Mouse (Mus musculus): Measurements from ENCODE around the gene Ptprd. TPM values are rescaled to one million over a fixed set of nuclear protein-coding genes. Genes with fewer than 3 reads are reported as not detected.

The Ptprd gene
- polyA plus RNA-seq, 1 experiment from 2014 or later, result 51.4 TPM

DNA sequence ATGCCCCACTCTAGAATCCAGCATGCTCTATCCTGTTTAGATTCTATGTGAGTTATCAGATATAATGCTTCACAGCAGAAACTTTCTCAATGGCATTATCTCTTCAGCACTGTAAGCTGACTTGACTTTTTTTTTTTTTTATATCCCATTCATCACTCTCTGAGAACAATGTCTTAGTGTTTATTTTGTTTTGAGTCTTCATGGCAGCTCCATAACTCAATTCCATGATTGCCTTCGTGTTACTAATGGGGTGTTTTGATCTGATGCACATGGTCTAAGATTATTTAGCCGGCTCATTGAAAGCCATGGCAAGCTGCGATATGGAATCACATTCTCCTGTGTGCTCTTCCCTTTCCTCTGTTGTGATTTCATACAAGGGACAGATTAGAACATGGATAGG is 1555.0 kb downstream of the Ptprd start:
- ATAC-seq, result no peak
- H3K4me2 ChIP-seq (replicated peaks), result no peak overlapping the region
- 89% methylated on average over 3 of the region's 3 CpGs for WGBS
- no peaks in the 10 kb centered on the region for H3K4me1 ChIP-seq (replicated peaks)
- H3K4me3 ChIP-seq (replicated peaks), result no peak overlapping the region
- H3K27ac ChIP-seq, result no peak overlapping the region
- H3K9ac ChIP-seq (replicated peaks), result no peak overlapping the region
- no peaks in the 10 kb centered on the region for H3K9me3 ChIP-seq
- no peaks in the 10 kb centered on the region for H3K27me3 ChIP-seq
- no peaks in the 10 kb centered on the region for H3K36me3 ChIP-seq

GRCm38 (mm10) chr4:76652971-76653370 is 1558.8 kb downstream of the Ptprd start:
- no peaks in the 10 kb centered on the region for H3K36me3 ChIP-seq
- 95% methylated on average over 2 of the region's 2 CpGs for WGBS

DNA sequence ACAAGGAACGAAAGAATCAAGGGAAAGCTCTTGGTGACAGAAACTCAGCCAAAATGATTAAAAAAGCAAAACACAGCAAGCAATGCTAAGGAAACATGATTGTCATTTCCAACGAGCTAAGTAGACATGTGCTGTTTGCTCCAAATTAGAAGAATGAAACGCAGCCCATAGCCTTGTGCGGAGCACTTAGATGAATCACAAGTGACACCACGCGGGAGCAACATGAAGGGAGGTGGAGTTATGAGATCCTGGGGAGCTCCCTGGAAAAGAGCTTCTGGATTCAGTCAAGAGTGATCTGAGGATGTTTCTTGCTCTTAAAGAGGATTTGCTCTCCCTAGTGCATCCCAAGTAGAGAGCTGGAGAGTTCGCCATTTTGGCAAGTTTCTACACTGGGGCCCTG is 1590.0 kb downstream of the Ptprd start:
- ATAC-seq, result no peak
- 83% methylated on average over 7 of the region's 7 CpGs for WGBS

More at GRCm38 (mm10) chr4:76652971-76653370, 1558.8 kb downstream of the Ptprd start:
- H3K9me3 ChIP-seq, result no peaks in the 10 kb centered on the region
- no peak overlapping the region for H3K4me2 ChIP-seq (replicated peaks)
- no peak for ATAC-seq
- no peaks in the 10 kb centered on the region for H3K4me1 ChIP-seq (replicated peaks)
- no peak overlapping the region for H3K9ac ChIP-seq (replicated peaks)
- no peaks in the 10 kb centered on the region for H3K27me3 ChIP-seq
- no peak overlapping the region for H3K4me3 ChIP-seq (replicated peaks)
- H3K27ac ChIP-seq, result no peak overlapping the region

DNA sequence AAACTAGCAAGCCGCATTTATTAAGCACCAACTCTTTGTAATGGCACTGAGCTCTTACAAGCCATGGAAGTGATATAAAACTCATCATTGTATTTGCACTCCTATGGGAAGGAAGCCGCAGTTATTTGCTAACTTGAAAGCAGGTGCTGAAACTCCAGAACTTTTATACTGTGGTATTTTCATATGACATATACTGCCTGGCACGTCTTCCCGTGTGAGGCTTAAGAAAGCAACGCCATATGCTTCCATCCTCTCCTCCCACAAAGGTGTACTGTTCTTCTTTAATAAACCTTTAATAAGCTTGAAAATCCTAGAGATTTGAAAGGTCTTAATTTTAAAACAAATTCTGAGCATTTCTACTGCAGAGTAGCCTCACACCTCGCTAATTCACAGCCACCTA is 1595.1 kb downstream of the Ptprd start:
- Histone ChIP-seq H3K4me2 (replicated peaks) (no peak overlapping the region), H3K9ac (replicated peaks) (no peak overlapping the region), H3K4me1 (replicated peaks) (no peaks in the 10 kb centered on the region), H3K9me3 (no peaks in the 10 kb centered on the region), H3K36me3 (no peaks in the 10 kb centered on the region), H3K27me3 (no peaks in the 10 kb centered on the region), H3K4me3 (replicated peaks) (no peak overlapping the region), H3K27ac (no peak overlapping the region)
- 90% methylated on average over 6 of the region's 6 CpGs for WGBS
- no peak for ATAC-seq

More for the DNA sequence above, 1590.0 kb downstream of the Ptprd start:
- Histone ChIP-seq H3K4me2 (replicated peaks) (no peak overlapping the region), H3K27ac (no peak overlapping the region), H3K27me3 (no peaks in the 10 kb centered on the region), H3K4me1 (replicated peaks) (no peaks in the 10 kb centered on the region), H3K9me3 (no peaks in the 10 kb centered on the region), H3K36me3 (no peaks in the 10 kb centered on the region), H3K9ac (replicated peaks) (no peak overlapping the region), H3K4me3 (replicated peaks) (no peak overlapping the region)

DNA sequence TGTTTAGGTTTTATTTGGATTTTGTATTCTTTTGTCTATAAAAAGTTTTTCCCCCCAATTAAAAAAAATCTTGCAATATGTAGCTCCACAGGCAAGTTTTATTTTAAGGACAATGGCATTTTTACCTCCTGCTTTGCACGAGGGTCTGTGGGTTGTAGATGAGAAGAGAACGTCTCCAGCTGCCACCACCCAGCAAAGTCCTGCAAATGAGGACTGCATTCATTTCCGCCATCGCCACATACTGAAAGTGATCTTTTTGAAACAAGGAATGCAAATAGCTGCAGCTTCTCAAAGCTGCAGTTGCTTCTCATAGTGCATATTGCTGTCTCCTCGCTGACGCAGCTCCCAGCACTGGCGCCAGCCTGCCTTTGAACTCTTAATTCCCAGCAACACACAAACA is 1603.5 kb downstream of the Ptprd start:
- no peak for ATAC-seq
- H3K27me3 ChIP-seq, result no peaks in the 10 kb centered on the region
- WGBS, result 40% methylated on average over 7 of the region's 7 CpGs
- H3K4me1 ChIP-seq (replicated peaks), result no peaks in the 10 kb centered on the region
- H3K36me3 ChIP-seq, result no peaks in the 10 kb centered on the region
- no peak overlapping the region for H3K4me2 ChIP-seq (replicated peaks)
- H3K9me3 ChIP-seq, result no peaks in the 10 kb centered on the region
- H3K9ac ChIP-seq (replicated peaks), result no peak overlapping the region
- H3K4me3 ChIP-seq (replicated peaks), result no peak overlapping the region
- no peak overlapping the region for H3K27ac ChIP-seq

DNA sequence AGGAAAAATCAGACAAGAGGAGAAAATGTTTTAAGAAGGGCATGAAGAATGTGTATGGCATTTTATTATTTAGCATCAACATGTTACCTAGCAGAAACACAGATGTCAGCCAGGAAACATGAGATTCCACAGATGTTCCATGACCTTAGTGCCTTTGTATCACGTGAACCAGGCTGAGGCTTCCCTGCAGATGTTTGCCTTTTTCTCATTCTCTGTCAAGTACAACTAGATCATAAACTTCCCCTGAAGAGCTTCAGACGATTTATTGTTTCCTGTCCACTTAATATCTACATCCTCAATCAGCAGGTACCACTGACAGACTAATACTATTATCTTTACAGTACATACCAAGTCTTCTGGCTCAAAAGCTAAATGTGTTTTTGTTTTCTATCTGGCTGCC is 1605.0 kb downstream of the Ptprd start:
- H3K4me2 ChIP-seq (replicated peaks), result no peak overlapping the region
- WGBS, result 84% methylated on average over 2 of the region's 2 CpGs
- no peaks in the 10 kb centered on the region for H3K9me3 ChIP-seq
- H3K36me3 ChIP-seq, result no peaks in the 10 kb centered on the region
- H3K4me1 ChIP-seq (replicated peaks), result no peaks in the 10 kb centered on the region
- no peak overlapping the region for H3K27ac ChIP-seq
- ATAC-seq, result no peak
- H3K27me3 ChIP-seq, result no peaks in the 10 kb centered on the region
- no peak overlapping the region for H3K9ac ChIP-seq (replicated peaks)
- no peak overlapping the region for H3K4me3 ChIP-seq (replicated peaks)

DNA sequence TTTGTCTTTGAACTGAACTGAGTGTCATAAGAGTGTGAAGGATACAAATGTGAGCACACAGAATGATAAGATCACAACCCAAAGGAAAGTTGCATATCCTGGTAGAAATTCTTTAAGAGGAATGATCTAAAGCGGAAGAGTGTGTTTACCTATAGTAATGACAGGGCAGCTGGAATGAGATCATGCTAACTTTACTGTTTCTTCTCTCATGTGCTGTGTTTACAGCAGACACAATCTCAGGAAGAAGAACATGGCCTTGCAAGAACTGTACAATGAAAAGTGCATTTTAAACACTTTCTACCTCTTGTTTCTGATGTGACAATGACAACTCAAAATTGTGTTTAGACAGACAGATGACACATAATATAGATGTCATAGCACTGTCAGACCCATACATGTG is 1621.0 kb downstream of the Ptprd start:
- H3K9me3 ChIP-seq, result no peaks in the 10 kb centered on the region
- H3K36me3 ChIP-seq, result no peaks in the 10 kb centered on the region
- no peaks in the 10 kb centered on the region for H3K27me3 ChIP-seq
- H3K4me2 ChIP-seq (replicated peaks), result no peak overlapping the region
- H3K9ac ChIP-seq (replicated peaks), result no peak overlapping the region
- ATAC-seq, result no peak
- 96% methylated on average over 1 of the region's 1 CpGs for WGBS
- H3K27ac ChIP-seq, result no peak overlapping the region
- H3K4me3 ChIP-seq (replicated peaks), result no peak overlapping the region
- H3K4me1 ChIP-seq (replicated peaks), result no peaks in the 10 kb centered on the region

DNA sequence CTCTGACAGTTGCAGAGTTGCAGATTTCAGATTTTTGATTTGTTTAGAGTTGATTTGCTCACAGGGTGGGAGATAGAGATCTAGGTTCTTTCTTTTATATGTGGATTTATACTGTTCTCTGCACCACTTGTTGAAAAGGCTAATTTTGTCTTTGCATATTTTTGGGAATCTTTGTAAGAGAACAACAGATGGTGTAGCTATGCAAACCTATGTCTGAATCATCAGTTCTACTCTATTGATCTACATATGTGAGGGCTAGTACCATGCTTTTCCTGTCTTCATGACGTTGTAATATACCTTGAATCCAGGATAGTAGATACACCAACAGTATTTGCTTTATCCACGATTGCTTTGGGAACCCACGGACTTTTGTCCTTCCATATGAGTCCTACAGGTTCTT is 1628.7 kb downstream of the Ptprd start:
- no peak for ATAC-seq
- H3K27ac ChIP-seq, result no peak overlapping the region
- 84% methylated on average over 3 of the region's 3 CpGs for WGBS
- H3K4me1 ChIP-seq (replicated peaks), result no peaks in the 10 kb centered on the region
- H3K9me3 ChIP-seq, result no peaks in the 10 kb centered on the region
- no peak overlapping the region for H3K9ac ChIP-seq (replicated peaks)
- no peak overlapping the region for H3K4me2 ChIP-seq (replicated peaks)
- no peak overlapping the region for H3K4me3 ChIP-seq (replicated peaks)
- H3K36me3 ChIP-seq, result no peaks in the 10 kb centered on the region
- H3K27me3 ChIP-seq, result no peaks in the 10 kb centered on the region

DNA sequence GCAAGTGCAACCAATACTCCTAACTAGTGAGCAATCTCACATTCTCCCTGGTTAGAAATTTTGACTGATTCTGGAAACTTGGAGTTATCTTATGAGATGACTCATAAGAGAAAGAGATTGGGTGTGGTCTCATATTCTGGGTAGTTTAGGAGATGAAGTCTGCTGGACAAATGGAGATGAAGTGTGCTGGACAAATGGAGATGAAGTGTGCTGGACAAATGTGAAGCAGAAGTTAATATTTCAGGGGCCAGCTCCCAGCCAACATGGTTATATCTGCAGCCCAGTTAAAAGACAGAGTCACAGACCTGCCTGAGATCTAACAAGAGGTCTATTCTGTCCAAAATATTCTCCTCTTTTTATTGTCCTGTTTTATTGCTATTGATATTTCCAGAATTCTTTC is 1645.8 kb downstream of the Ptprd start:
- H3K36me3 ChIP-seq, result no peaks in the 10 kb centered on the region
- no peak overlapping the region for H3K9ac ChIP-seq (replicated peaks)
- H3K4me1 ChIP-seq (replicated peaks), result no peaks in the 10 kb centered on the region
- no peaks in the 10 kb centered on the region for H3K9me3 ChIP-seq
- no peaks in the 10 kb centered on the region for H3K27me3 ChIP-seq
- no peak overlapping the region for H3K27ac ChIP-seq
- no peak for ATAC-seq
- H3K4me2 ChIP-seq (replicated peaks), result no peak overlapping the region
- no peak overlapping the region for H3K4me3 ChIP-seq (replicated peaks)

GRCm38 (mm10) chr4:76541769-76542168 is 1670.0 kb downstream of the Ptprd start:
- WGBS, result 74% methylated on average over 2 of the region's 2 CpGs
- H3K36me3 ChIP-seq, result no peaks in the 10 kb centered on the region
- H3K4me3 ChIP-seq (replicated peaks), result no peak overlapping the region
- H3K4me2 ChIP-seq (replicated peaks), result no peak overlapping the region
- H3K4me1 ChIP-seq (replicated peaks), result no peaks in the 10 kb centered on the region
- no peaks in the 10 kb centered on the region for H3K9me3 ChIP-seq
- no peak for ATAC-seq
- H3K27ac ChIP-seq, result no peak overlapping the region
- no peak overlapping the region for H3K9ac ChIP-seq (replicated peaks)
- no peaks in the 10 kb centered on the region for H3K27me3 ChIP-seq

DNA sequence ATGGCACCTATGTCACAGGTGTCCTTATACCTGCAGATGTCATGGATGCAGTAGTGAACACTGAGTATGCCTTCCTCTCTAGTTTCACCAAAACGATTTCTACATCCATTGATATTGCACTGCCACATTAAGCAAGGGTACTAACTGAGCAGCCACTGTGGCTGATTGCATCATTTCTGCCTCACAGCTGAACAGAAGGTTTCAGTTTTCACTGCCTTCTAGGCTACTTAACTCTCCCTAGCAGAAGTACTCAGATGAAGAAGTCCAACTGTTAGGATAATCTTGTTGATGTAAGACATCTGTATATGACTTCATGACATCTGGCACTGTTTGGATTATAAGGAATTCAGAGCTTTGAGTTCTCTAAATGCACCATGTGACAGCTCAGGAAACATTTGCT is 1678.8 kb downstream of the Ptprd start:
- no peaks in the 10 kb centered on the region for H3K36me3 ChIP-seq
- peaks cover 5% of the 10 kb centered on the region; the same call in 1 of the 2 replicates for H3K9me3 ChIP-seq
- no peaks in the 10 kb centered on the region for H3K27me3 ChIP-seq
- H3K27ac ChIP-seq, result no peak overlapping the region
- H3K4me2 ChIP-seq (replicated peaks), result no peak overlapping the region
- ATAC-seq, result no peak
- 93% methylated on average over 1 of the region's 1 CpGs for WGBS
- no peaks in the 10 kb centered on the region for H3K4me1 ChIP-seq (replicated peaks)
- no peak overlapping the region for H3K9ac ChIP-seq (replicated peaks)
- no peak overlapping the region for H3K4me3 ChIP-seq (replicated peaks)

DNA sequence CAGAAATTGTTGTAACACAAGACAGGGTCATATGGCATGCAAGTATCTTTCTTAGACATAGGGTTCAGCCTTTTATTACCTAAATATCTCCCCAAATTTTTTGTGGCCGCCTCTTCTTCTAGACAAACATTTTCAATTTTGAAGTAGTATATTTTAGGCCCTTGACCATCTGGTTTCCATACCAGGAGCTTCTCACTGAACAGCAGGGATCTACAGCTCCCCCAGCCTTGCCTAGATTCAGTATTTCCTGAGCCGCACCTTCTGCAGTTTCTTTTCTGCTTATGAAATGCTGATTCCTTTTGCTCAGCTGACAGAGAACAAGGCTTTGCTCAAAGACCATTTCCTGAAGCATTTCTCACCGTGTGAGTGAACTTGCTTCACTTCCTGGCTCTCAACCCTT is 1686.5 kb downstream of the Ptprd start:
- 86% methylated on average over 3 of the region's 3 CpGs for WGBS
- no peak for ATAC-seq
- no peak overlapping the region for H3K27ac ChIP-seq

DNA sequence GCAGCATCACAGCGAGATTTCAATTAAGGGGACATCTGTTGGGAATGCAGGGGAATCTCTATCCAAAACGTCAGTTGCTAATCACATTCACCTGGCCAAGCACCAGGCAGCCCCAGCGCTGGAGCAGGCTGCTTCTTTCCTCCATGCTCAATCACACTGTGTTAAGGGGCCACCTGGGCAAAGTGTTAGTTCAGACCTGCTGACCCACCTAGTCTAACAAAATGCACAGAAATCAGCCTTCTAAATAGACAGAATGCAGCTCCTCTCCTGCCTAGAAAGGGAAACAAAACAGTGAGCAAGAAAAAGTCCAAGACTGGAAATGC is 1708.5 kb downstream of the Ptprd start:
- Histone ChIP-seq H3K27me3 (no peaks in the 10 kb centered on the region), H3K27ac (no peak overlapping the region), H3K9me3 (no peaks in the 10 kb centered on the region), H3K4me2 (replicated peaks) (no peak overlapping the region), H3K4me3 (replicated peaks) (no peak overlapping the region), H3K9ac (replicated peaks) (no peak overlapping the region), H3K4me1 (replicated peaks) (no peaks in the 10 kb centered on the region), H3K36me3 (no peaks in the 10 kb centered on the region)
- 37% methylated on average over 3 of the region's 3 CpGs for WGBS
- no peak for ATAC-seq

More for the DNA sequence above, 1686.5 kb downstream of the Ptprd start:
- no peaks in the 10 kb centered on the region for H3K4me1 ChIP-seq (replicated peaks)
- no peak overlapping the region for H3K4me2 ChIP-seq (replicated peaks)
- no peaks in the 10 kb centered on the region for H3K36me3 ChIP-seq
- H3K9me3 ChIP-seq, result peaks cover 5% of the 10 kb centered on the region; the same call in 1 of the 2 replicates
- H3K27me3 ChIP-seq, result no peaks in the 10 kb centered on the region
- H3K4me3 ChIP-seq (replicated peaks), result no peak overlapping the region
- no peak overlapping the region for H3K9ac ChIP-seq (replicated peaks)

Measured in midbrain, embryonic 13.5 days (tissue).